Comparison of ENCODE assay signal across 26 mouse cellular contexts in the genomic region with DNA sequence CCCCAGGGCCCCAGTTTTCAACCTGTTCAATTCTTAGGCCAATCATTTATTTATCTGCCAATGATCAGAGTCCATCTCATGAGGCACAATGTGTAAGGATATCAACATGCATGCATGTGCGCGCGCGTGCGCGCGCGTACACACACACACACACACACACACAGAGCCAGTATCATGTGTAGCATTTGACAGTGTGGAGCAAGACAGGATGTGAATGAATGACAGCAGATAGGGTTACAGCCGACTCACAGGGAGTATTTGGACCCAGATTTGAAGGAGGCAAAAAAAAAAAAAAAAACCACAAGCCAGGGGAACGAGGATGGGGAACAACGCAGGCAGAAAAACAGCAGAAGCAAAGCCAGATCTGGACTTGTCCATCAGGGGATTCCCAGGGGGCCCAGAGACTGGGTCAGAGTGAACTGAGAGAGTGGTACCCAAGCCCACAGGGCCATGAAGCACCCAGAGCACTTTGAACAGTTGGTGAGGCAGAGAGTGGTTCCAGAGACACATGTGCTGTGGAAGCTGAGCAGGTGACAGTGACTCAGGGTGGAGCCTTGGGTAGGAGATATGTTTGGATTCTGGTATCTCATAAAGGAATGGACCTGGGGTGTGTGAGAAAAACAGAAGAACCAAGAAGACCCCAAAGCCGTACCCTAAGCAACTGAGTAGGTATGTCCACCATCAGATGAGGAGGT. TPM values are rescaled to one million over a fixed set of nuclear protein-coding genes. Genes with fewer than 3 reads are reported as not detected.
DNase-seq lines count a peak whose midpoint lies in the region; TF ChIP-seq lines count a peak whose summit lies in the region.
"Had no signal": no experiment of that assay in that cellular context is flagged by ENCODE, and none has a peak within 500 bp of the region (broad histone marks: within the 10 kb centered on the region; RNA-seq: fewer than 3 reads in every experiment).

No protein-coding gene starts in this region.

- peaks cover 42% of the 10 kb centered on the region for H3K4me1 ChIP-seq in bone marrow macrophage, adult 2 months (ENCODE audit: control insufficient read depth, insufficient read depth, low read length)

- peak; percentile 23 for DNase-seq in right cerebral cortex, postnatal 25 days
- DNase-seq in right cerebral cortex, postnatal 14 days, result no peak
- DNase-seq in heart, adult 9 months (ENCODE audit: low spot score in 2 of 2), result no peak
- no peak for DNase-seq in thymus, postnatal 14 days
- no peak for DNase-seq in kidney, adult 11 months
- DNase-seq: adrenal gland, adult 2 months; adrenal gland, postnatal 14 days; cerebellum, adult 11-12 months; cerebellum, adult 8-10 months; cerebellum, postnatal 10 days; cerebellum, postnatal 36 days; forebrain, postnatal 0 days; gastrocnemius, postnatal 10 days; gastrocnemius, postnatal 36 days; heart, adult 18-20 months; heart, postnatal 14 days; heart, postnatal 4 days had no signal

- H3K27ac ChIP-seq in bone marrow macrophage, adult 2 months (ENCODE audit: insufficient read depth, low read depth, low read length), result 0 out of 2 replicates have a peak overlapping the region, but pooled peaks have one; percentile 7
- peak overlapping the region; percentile 25 for H3K27ac ChIP-seq in macrophage
- H3K27ac ChIP-seq: forebrain, embryonic 10.5 days; forebrain, embryonic 13.5 days; heart, embryonic 10.5 days; heart, embryonic 13.5 days; hindbrain, postnatal 0 days had no signal

- H3K4me3 ChIP-seq in bone marrow macrophage, adult 2 months (ENCODE audit: insufficient read depth, low read length), result no peak overlapping the region
- H3K4me3 ChIP-seq in macrophage (ENCODE audit: inconsistent target), result no peak overlapping the region
- H3K4me3 ChIP-seq: forebrain, embryonic 10.5 days; forebrain, embryonic 13.5 days; heart, embryonic 10.5 days; heart, embryonic 13.5 days had no signal

- H3K79me2 ChIP-seq in macrophage (ENCODE audit: inconsistent target), result peaks cover 32% of the 10 kb centered on the region

- TF ChIP-seq POLR2A in bone marrow macrophage, adult 2 months (IDR thresholded peaks at IDR 0.05; ENCODE audit: borderline replicate concordance, low read depth, low read length), result no peak

- TF ChIP-seq CTCF in bone marrow macrophage, adult 2 months (IDR thresholded peaks at IDR 0.05; ENCODE audit: low read depth, low read length), result no peak

- H3K36me3 ChIP-seq in macrophage (ENCODE audit: inconsistent target), result peaks cover 12% of the 10 kb centered on the region; the same call in 1 of the 2 replicates
- H3K36me3 ChIP-seq: forebrain, embryonic 10.5 days; G1E; heart, embryonic 13.5 days had no signal

- 81% methylated on average over 11 of the region's 12 CpGs for WGBS in macrophage (ENCODE audit: missing documents)

RNA-seq across cellular contexts. Expression of a gene that starts 41.7 kb away (rescaled TPM):
- 7.8 and 9.5 TPM in 2 replicates for polyA plus RNA-seq in bone marrow macrophage, adult 2 months (2012; ENCODE audit: insufficient read depth, insufficient read length, missing spikeins)
- 100 to 1,000 TPM in 20 of 26 experiments, 10 to 100 TPM in 6; 61.5 to 833 (median 201) TPM for total RNA-seq in macrophage (2018; cell fraction: chromatin; rRNA removed)
- 100 to 1,000 TPM in 3 of 26 experiments, 10 to 100 TPM in 23; 16.5 to 151 (median 40.9) TPM for total RNA-seq in macrophage (2018; cell fraction: cytosol; rRNA removed)
- total RNA-seq in macrophage (2018; cell fraction: nucleus; rRNA removed), result 100 to 1,000 TPM in 19 of 26 experiments, 10 to 100 TPM in 7; 37.9 to 414 (median 149) TPM
- 17.4 to 30.3 TPM (median 22.9 TPM) in 3 replicates for polyA plus RNA-seq in macrophage (2018)
- polyA plus RNA-seq: G1E; inflammation-experienced regulatory T-cells, adult 6 months had no signal
